Mouse (Mus musculus) lung, adult 2 months (tissue): ENCODE results near the gene 4921536K21Rik.

Experiments
- CTCF ChIP-seq: fragments of 200-500 bp; IDR thresholded peaks from 2 replicates; pipeline ENCODE4 v1.5.1; 2011; ENCODE audit warnings: mild to moderate bottlenecking, low read length, control low read depth; ENCODE audit not compliant: insufficient read depth
- POLR2A ChIP-seq: fragments of 200-500 bp; IDR thresholded peaks from 2 replicates; pipeline ENCODE4 v1.6.1; 2011; ENCODE audit warnings: low read depth, mild to moderate bottlenecking, control low read depth, low read length, borderline replicate concordance; ENCODE audit errors: extremely low read depth

DNA sequence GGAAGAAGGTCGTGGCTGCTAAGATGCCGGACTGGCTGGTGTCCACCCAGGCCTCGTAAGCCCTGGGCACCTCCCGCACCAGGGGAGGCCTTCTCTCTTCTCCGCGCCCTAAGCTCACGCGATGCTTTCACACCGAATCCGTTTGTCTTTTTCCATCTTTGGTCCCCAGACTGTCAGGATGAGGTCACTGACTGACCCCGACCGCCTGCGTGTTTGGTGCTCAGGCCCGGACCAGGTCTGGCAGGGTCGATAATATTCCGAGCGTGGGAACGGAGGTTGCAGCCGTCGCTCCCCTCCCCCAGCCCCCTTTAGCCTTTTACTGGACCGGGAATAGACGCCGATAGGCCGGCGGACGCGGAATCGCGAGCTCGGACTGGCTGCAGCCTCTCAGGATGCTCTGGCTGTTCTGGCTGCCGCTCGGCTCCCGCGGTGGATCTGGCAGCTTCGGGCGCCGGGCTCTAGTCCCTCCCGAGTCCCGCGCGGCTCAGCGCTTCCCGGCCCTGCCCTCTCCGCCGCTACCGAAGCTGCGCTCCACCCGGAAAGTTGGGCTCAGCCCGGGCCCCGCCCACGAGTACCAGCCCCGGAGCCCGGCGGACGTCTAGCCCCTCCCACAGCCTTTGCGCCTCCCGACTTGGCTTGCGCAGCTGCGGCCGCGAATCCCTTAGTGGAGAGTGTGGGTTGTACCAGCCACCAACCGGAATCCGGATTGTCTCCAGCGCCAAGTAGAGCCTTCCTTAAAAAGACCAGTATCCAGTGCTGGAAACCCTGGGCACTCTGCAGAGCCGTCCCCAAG, 18.6 kb upstream of the 4921536K21Rik start:
- TF ChIP-seq CTCF: no peak
- peak; percentile 26; the same call in 1 of the 2 replicates for TF ChIP-seq POLR2A
